Mouse (Mus musculus) bone marrow, adult 2 months (tissue): ENCODE results near the gene Coq5.

ENCODE experiments used
- CTCF ChIP-seq: fragments of 200-500 bp; IDR thresholded peaks from 2 replicates; pipeline ENCODE4 v1.5.1; 2011; ENCODE audit warnings: low read length, control low read depth; ENCODE audit not compliant: control insufficient read depth, insufficient read depth
- POLR2A ChIP-seq: fragments of 200-500 bp; IDR thresholded peaks from 2 replicates; pipeline ENCODE4 v1.6.1; 2011; ENCODE audit warnings: low read depth, mild to moderate bottlenecking, control low read depth, low read length, borderline replicate concordance; ENCODE audit not compliant: control insufficient read depth

- no peak for TF ChIP-seq POLR2A
- no peak for TF ChIP-seq CTCF
These were observed 38.3 kb downstream of the Coq5 start for GRCm38 (mm10) chr5:115317645-115318328.
